Mouse (Mus musculus): ENCODE measurements at regions not wholly inside any gene's neighbourhood (a gene's known extent, or its start where the extent isn't known, plus 50 kb on each side); places are given as distances from the start of the nearest gene placed in this dataset.
A peak's percentile ranks its signal among the peaks of the same experiment; 100 is the strongest.

DNA sequence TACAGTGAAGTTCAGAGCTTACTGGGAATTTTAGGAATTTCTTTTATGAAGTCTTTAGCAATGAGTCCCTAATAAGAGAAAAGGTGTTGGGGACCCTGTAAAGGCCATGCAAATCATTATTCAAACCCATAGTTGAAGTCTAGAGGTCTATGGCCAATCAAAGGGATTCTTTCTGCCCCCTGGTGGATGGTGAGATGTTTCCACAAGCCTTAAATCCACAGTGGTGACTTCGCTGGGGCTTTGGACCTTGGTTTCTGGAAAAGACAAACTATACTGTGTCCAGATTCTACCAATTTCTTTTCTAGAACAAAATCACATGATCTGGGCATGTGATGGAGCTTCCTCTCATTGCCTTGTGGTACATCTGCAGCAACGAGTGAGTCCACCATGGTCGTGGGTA, 457.2 kb upstream of the Pou3f3 start:
- no peak overlapping the region for H3K4me3 ChIP-seq (ENCODE audit: low read depth, low read length)
- DNase-seq (ENCODE audit: low spot score) (peak; percentile 52), ATAC-seq (replicated peaks; ENCODE audit: insufficient number of reproducible peaks, low FRiP score, low TSS enrichment, low read depth) (no peak)
- H3K9ac ChIP-seq (replicated peaks; ENCODE audit: low read length) = no peak overlapping the region
- no peaks in the 10 kb centered on the region for H3K36me3 ChIP-seq (replicated peaks; ENCODE audit: control insufficient read depth, insufficient read depth, low read depth, low read length)
- no peak overlapping the region for H3K27ac ChIP-seq (replicated peaks; ENCODE audit: low read depth, low read length)
- H3K4me2 ChIP-seq (ENCODE audit: low read depth, low read length) = no peak overlapping the region
- 80% methylated on average over 3 of the region's 3 CpGs for WGBS
- no peaks in the 10 kb centered on the region for H3K4me1 ChIP-seq (ENCODE audit: control insufficient read depth, insufficient read depth, low read length)
- H3K27me3 ChIP-seq (ENCODE audit: control insufficient read depth, insufficient read depth, low read length) = no peaks in the 10 kb centered on the region
- no peaks in the 10 kb centered on the region for H3K9me3 ChIP-seq (replicated peaks; ENCODE audit: control insufficient read depth, low read length)

DNA sequence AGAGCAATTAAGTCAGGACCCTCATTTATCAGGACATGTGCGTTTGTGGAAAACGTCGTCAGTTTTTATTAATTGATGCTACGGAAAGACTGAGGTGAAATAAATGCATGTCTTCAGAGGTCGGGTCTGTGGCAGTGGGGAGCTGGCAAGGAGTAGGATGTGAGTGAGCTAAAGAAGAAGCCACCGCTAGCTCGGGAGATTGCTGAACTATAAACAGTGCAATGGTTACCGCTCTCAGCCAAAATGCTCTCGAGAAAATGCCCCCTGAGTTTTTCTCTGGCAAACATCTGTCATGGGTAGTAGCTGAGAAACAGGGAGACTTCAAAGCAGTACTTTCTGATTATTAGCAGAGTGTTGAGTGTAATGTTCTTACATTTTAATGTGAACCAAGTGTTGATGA, 454.4 kb upstream of the Pou3f3 start:
- Histone ChIP-seq H3K36me3 (replicated peaks; ENCODE audit: control insufficient read depth, insufficient read depth, low read depth, low read length) (no peaks in the 10 kb centered on the region), H3K27ac (replicated peaks; ENCODE audit: low read depth, low read length) (no peak overlapping the region), H3K4me2 (ENCODE audit: low read depth, low read length) (no peak overlapping the region), H3K27me3 (ENCODE audit: control insufficient read depth, insufficient read depth, low read length) (no peaks in the 10 kb centered on the region), H3K4me1 (ENCODE audit: control insufficient read depth, insufficient read depth, low read length) (no peaks in the 10 kb centered on the region), H3K9me3 (replicated peaks; ENCODE audit: control insufficient read depth, low read length) (no peaks in the 10 kb centered on the region), H3K9ac (replicated peaks; ENCODE audit: low read length) (no peak overlapping the region), H3K4me3 (ENCODE audit: low read depth, low read length) (no peak overlapping the region)
- no peak for ATAC-seq (replicated peaks; ENCODE audit: insufficient number of reproducible peaks, low FRiP score, low TSS enrichment, low read depth)
- DNase-seq (ENCODE audit: low spot score) = no peak
- 71% methylated on average over 9 of the region's 9 CpGs for WGBS

DNA sequence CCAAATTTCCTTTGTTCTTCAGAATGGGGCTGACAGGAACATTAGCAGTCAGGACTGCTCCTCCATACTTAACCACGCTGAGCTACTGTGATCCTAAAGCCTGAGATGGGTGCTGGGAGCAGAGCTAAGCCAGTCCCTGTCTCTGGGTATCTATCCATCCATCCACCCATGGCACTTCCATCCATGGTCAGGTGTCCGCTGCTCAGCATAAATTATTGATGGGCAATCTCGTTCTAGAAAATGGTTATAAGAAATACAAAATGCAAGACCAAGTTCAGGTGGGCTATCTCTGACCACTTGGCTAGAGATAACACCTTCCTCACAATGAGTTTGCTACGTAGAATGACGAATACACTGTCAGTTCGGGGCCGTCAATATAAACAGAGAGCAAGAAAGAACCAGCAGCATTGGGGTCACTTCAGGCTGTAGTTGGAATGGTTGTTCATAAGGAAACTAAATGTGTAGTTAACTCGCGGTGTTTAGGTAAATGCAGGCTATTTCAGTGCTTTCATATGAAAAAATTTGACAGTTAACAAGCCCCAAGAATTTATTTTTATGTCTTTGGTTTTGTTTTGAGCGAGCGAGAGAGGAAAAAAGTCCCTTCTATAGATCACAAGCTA, 453.9 kb upstream of the Pou3f3 start:
- Histone ChIP-seq H3K27me3 (ENCODE audit: control insufficient read depth, insufficient read depth, low read length) (no peaks in the 10 kb centered on the region), H3K4me2 (ENCODE audit: low read depth, low read length) (no peak overlapping the region), H3K4me3 (ENCODE audit: low read depth, low read length) (no peak overlapping the region), H3K27ac (replicated peaks; ENCODE audit: low read depth, low read length) (no peak overlapping the region), H3K9me3 (replicated peaks; ENCODE audit: control insufficient read depth, low read length) (no peaks in the 10 kb centered on the region), H3K36me3 (replicated peaks; ENCODE audit: control insufficient read depth, insufficient read depth, low read depth, low read length) (no peaks in the 10 kb centered on the region), H3K9ac (replicated peaks; ENCODE audit: low read length) (no peak overlapping the region), H3K4me1 (ENCODE audit: control insufficient read depth, insufficient read depth, low read length) (no peaks in the 10 kb centered on the region)
- DNase-seq (ENCODE audit: low spot score) (no peak), ATAC-seq (replicated peaks; ENCODE audit: insufficient number of reproducible peaks, low FRiP score, low TSS enrichment, low read depth) (no peak)
- WGBS = 91% methylated on average over 11 of the region's 11 CpGs

DNA sequence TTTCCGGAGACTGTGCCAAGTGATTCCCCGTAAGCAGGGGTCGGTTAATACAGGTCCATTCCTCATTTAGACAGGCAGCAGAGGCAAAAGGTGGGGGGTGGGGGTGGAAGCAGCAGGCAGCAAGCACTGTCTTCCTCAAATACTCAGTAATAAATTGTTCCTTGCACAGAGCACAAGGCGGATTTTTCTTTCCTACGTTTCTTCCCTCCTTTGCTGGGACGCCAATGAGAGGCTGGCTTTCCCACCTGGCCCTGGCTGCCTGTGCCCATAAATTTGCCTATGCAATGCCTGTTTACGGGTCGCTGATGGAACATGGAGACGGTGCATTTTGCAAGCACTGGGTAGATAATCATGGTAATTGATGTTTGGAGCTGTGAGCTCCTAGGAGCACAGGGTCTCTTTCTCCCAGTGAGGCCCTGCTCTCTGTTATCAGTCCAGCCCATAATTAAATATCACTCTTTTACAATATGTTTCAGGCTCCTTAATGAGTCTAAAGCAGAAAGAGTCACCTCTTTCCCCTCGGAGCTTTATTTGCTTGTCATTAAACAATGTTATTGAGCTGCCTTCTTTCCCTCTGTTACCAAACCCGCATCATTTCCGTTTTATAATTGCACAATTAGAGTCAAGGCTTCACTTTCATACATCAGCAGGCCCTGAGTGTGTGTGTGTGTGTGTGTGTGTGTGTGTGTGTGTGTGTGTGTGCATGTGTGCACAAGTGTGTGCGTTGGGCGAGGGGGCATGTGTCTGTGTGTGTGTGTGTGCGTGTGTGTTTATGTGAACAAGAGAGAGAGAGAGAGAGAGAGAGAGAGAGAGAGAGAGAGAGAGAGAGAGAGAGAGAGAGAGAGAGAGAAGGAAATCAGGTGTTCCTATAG, 452.7 kb upstream of the Pou3f3 start:
- DNase-seq (ENCODE audit: low spot score) (no peak), ATAC-seq (replicated peaks; ENCODE audit: insufficient number of reproducible peaks, low FRiP score, low TSS enrichment, low read depth) (no peak)
- WGBS = 57% methylated on average over 15 of the region's 15 CpGs
- Histone ChIP-seq H3K4me1 (ENCODE audit: control insufficient read depth, insufficient read depth, low read length) (no peaks in the 10 kb centered on the region), H3K4me2 (ENCODE audit: low read depth, low read length) (no peak overlapping the region), H3K27me3 (ENCODE audit: control insufficient read depth, insufficient read depth, low read length) (no peaks in the 10 kb centered on the region), H3K9ac (replicated peaks; ENCODE audit: low read length) (no peak overlapping the region), H3K36me3 (replicated peaks; ENCODE audit: control insufficient read depth, insufficient read depth, low read depth, low read length) (no peaks in the 10 kb centered on the region), H3K4me3 (ENCODE audit: low read depth, low read length) (no peak overlapping the region), H3K9me3 (replicated peaks; ENCODE audit: control insufficient read depth, low read length) (no peaks in the 10 kb centered on the region), H3K27ac (replicated peaks; ENCODE audit: low read depth, low read length) (no peak overlapping the region)

DNA sequence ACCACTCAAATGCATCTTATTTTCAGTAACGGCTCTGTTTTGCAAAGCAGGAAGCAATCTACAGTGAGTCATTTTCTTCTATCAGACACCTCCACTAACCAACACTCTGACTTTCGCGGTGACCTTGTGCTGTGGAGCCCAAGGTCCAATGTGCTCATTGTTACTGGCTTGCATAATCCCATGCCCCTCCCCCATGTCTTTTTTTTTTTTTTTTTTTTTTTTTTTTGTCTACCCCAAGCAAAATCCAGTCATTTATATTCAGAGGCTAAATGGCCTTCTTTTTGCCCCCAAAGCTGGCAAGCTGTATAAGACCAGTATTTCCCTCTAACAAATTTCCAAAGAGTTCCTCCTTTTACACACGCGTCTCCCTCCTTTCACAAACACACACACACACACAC, 452.1 kb upstream of the Pou3f3 start:
- DNase-seq (ENCODE audit: low spot score) = peak; percentile 29
- H3K4me2 ChIP-seq (ENCODE audit: low read depth, low read length) = no peak overlapping the region
- ATAC-seq (replicated peaks; ENCODE audit: insufficient number of reproducible peaks, low FRiP score, low TSS enrichment, low read depth) = peak; percentile 48
- H3K27ac ChIP-seq (replicated peaks; ENCODE audit: low read depth, low read length) = 0 out of 2 replicates have a peak overlapping the region, but pooled peaks have one; percentile 13
- no peaks in the 10 kb centered on the region for H3K9me3 ChIP-seq (replicated peaks; ENCODE audit: control insufficient read depth, low read length)
- no peak overlapping the region for H3K4me3 ChIP-seq (ENCODE audit: low read depth, low read length)
- H3K36me3 ChIP-seq (replicated peaks; ENCODE audit: control insufficient read depth, insufficient read depth, low read depth, low read length) = no peaks in the 10 kb centered on the region
- H3K9ac ChIP-seq (replicated peaks; ENCODE audit: low read length) = no peak overlapping the region
- no peaks in the 10 kb centered on the region for H3K4me1 ChIP-seq (ENCODE audit: control insufficient read depth, insufficient read depth, low read length)
- WGBS = 37% methylated on average over 5 of the region's 5 CpGs
- no peaks in the 10 kb centered on the region for H3K27me3 ChIP-seq (ENCODE audit: control insufficient read depth, insufficient read depth, low read length)

DNA sequence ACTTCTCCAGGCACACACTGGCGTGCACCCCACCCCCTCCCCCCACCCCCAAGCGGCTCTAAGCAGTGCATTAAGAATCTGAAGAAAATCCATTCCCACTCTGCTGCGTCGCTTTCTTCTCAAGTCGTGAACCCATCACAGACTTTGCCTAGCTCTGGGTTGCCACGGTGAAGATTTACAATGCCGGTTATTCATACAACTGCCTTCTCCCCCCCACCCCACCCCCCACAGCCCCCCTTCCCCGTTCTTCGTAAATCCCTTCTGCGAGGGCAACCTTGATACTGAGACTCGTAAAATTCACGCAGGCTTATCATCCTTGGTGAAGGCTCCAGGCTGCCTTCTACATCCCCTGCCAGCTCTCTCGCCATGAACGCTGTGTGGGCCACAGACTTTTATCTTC, 451.7 kb upstream of the Pou3f3 start:
- Histone ChIP-seq H3K27me3 (ENCODE audit: control insufficient read depth, insufficient read depth, low read length) (no peaks in the 10 kb centered on the region), H3K4me3 (ENCODE audit: low read depth, low read length) (no peak overlapping the region), H3K27ac (replicated peaks; ENCODE audit: low read depth, low read length) (0 out of 2 replicates have a peak overlapping the region, but pooled peaks have one; percentile 13), H3K36me3 (replicated peaks; ENCODE audit: control insufficient read depth, insufficient read depth, low read depth, low read length) (no peaks in the 10 kb centered on the region), H3K9me3 (replicated peaks; ENCODE audit: control insufficient read depth, low read length) (no peaks in the 10 kb centered on the region), H3K9ac (replicated peaks; ENCODE audit: low read length) (no peak overlapping the region; the same call in 1 of the 2 replicates), H3K4me2 (ENCODE audit: low read depth, low read length) (peak overlapping the region; percentile 19; the same call in 1 of the 2 replicates), H3K4me1 (ENCODE audit: control insufficient read depth, insufficient read depth, low read length) (no peaks in the 10 kb centered on the region)
- DNase-seq (ENCODE audit: low spot score) (peak; percentile 51), ATAC-seq (replicated peaks; ENCODE audit: insufficient number of reproducible peaks, low FRiP score, low TSS enrichment, low read depth) (peak; percentile 85)
- WGBS = 15% methylated on average over 14 of the region's 14 CpGs

DNA sequence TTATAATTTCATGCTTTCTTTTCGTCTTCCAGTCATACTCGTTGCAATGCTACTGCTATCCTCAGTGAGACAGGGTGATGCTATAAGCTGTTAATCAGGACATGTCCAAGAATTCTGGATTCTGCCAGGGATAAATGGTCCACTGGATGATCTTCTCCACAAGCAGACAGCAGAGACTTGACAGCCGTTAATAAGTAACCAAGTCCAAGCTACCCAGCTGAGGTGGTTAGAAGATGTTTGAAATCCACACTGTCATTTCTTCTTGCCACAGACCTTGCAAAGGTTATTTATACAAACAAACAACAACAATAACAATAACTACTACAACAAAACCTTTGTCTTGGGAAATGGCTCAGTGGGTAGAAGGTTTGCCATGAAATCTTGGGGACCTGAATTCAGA, 443.2 kb upstream of the Pou3f3 start:
- no peak overlapping the region for H3K27ac ChIP-seq (replicated peaks; ENCODE audit: low read depth, low read length)
- H3K9ac ChIP-seq (replicated peaks; ENCODE audit: low read length) = no peak overlapping the region
- no peaks in the 10 kb centered on the region for H3K9me3 ChIP-seq (replicated peaks; ENCODE audit: control insufficient read depth, low read length)
- no peaks in the 10 kb centered on the region for H3K4me1 ChIP-seq (ENCODE audit: control insufficient read depth, insufficient read depth, low read length)
- no peaks in the 10 kb centered on the region for H3K27me3 ChIP-seq (ENCODE audit: control insufficient read depth, insufficient read depth, low read length)
- WGBS = 85% methylated on average over 3 of the region's 3 CpGs
- ATAC-seq (replicated peaks; ENCODE audit: insufficient number of reproducible peaks, low FRiP score, low TSS enrichment, low read depth) (no peak), DNase-seq (ENCODE audit: low spot score) (no peak)
- no peaks in the 10 kb centered on the region for H3K36me3 ChIP-seq (replicated peaks; ENCODE audit: control insufficient read depth, insufficient read depth, low read depth, low read length)
- no peak overlapping the region for H3K4me3 ChIP-seq (ENCODE audit: low read depth, low read length)
- no peak overlapping the region for H3K4me2 ChIP-seq (ENCODE audit: low read depth, low read length)

DNA sequence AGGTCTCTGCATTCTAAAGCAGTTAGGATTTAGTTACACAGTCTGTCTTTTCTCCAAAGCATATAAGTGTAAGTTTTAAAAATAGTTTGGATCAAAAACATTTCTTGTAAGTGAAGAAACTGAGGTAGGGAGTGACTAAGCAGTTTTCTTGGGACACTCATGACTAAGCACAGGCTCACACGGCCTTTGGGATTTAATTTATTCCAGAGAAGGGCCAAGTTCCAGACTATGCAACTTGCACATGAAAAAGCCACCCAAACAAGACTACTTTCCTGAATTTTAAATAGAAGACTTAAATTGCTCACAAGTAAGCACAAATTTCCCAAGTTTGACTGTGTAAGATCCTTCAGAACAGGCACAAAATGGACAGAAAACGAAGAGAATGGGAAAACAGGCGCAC, 441.8 kb upstream of the Pou3f3 start:
- no peak overlapping the region for H3K4me2 ChIP-seq (ENCODE audit: low read depth, low read length)
- H3K9me3 ChIP-seq (replicated peaks; ENCODE audit: control insufficient read depth, low read length) = no peaks in the 10 kb centered on the region
- H3K36me3 ChIP-seq (replicated peaks; ENCODE audit: control insufficient read depth, insufficient read depth, low read depth, low read length) = no peaks in the 10 kb centered on the region
- WGBS = 79% methylated on average over 3 of the region's 3 CpGs
- H3K9ac ChIP-seq (replicated peaks; ENCODE audit: low read length) = no peak overlapping the region
- no peak overlapping the region for H3K4me3 ChIP-seq (ENCODE audit: low read depth, low read length)
- H3K27me3 ChIP-seq (ENCODE audit: control insufficient read depth, insufficient read depth, low read length) = no peaks in the 10 kb centered on the region
- no peak overlapping the region for H3K27ac ChIP-seq (replicated peaks; ENCODE audit: low read depth, low read length)
- ATAC-seq (replicated peaks; ENCODE audit: insufficient number of reproducible peaks, low FRiP score, low TSS enrichment, low read depth) (no peak), DNase-seq (ENCODE audit: low spot score) (no peak)
- 0 out of 2 replicates have a peak, but pooled peaks cover 3% of the 10 kb centered on the region for H3K4me1 ChIP-seq (ENCODE audit: control insufficient read depth, insufficient read depth, low read length)
